Comparison of ENCODE assay signal across 8 mouse cellular contexts in the genomic region with DNA sequence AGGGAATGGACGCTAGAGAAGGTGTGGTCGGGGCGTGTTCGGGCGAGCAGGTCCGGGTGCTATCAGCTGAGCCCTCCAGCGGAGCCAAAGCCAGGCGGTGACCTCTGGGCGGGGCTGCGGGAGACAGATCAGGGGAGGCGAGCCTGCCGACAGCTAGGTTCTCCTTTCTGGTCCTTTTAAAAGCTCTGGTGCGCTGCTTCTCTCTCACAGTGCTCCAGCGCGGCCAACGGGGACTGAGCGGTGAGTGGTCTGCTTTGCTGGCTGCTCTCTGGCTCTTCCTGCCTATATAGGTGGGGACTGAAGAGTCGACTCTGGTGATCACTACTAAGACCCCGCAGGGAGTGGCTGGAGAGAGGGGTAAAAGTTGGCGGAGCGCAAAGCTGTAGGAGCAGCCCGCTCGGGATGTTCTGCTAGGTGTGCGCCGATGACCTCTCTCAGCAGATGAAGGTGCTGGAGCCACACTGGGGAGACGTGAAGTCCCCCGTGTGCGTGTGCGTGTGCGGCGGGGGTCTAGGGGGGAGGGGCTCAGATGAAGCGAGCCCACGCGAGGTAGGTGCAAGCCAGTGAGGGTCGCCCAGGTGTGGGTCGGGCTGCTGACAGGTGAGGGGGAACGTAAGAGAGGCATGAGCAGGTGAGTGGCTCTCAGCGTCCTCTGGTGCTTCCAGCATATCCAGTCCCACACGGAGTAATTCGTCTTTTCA. TPM values are rescaled to one million over a fixed set of nuclear protein-coding genes. Genes with fewer than 3 reads are reported as not detected.
DNase-seq lines count a peak whose midpoint lies in the region; ATAC-seq and TF ChIP-seq lines count a peak whose summit lies in the region.

No protein-coding gene starts in this region.

- H3K9me3 ChIP-seq in limb, embryonic 11.5 days (ENCODE audit: control insufficient read depth, low read length) = no peaks in the 10 kb centered on the region
- H3K9me3 ChIP-seq in midbrain, embryonic 10.5 days (replicated peaks) = no peaks in the 10 kb centered on the region

- TF ChIP-seq CTCF in Patski (IDR thresholded peaks at IDR 0.05) = no peak
- no peak for TF ChIP-seq CTCF in embryonic fibroblast, embryonic 13.5 days (IDR thresholded peaks at IDR 0.05; ENCODE audit: borderline replicate concordance, insufficient read depth, low read length)

- peak overlapping the region; percentile 44 for H3K4me3 ChIP-seq in embryonic fibroblast, embryonic 13.5 days (ENCODE audit: insufficient read depth, low read length)
- H3K4me3 ChIP-seq in limb, embryonic 11.5 days (ENCODE audit: low read depth, low read length) = peak overlapping the region; percentile 26
- peak overlapping the region; percentile 60 for H3K4me3 ChIP-seq in midbrain, embryonic 10.5 days

- intact Hi-C loops in heart, postnatal 14 days (cut with DNase I) = loop anchor here (5.0 kb wide), 2 partner anchors 66 to 106 kb away; a partner anchor contains a TSS
- intact Hi-C loops in left cerebral cortex, postnatal 10 days (cut with DNase I) = no loop called here

- POLR2A ChIA-PET in Patski (lab: Charles Lee) = no interaction called here

- H3K36me3 ChIP-seq in limb, embryonic 11.5 days (ENCODE audit: control insufficient read depth, insufficient read depth, low read length) = no peaks in the 10 kb centered on the region
- no peaks in the 10 kb centered on the region for H3K36me3 ChIP-seq in midbrain, embryonic 10.5 days

- H3K4me2 ChIP-seq in limb, embryonic 11.5 days (ENCODE audit: low read depth, severe bottlenecking) = peak overlapping the region; percentile 48

- DNase-seq in 416B (ENCODE audit: low read depth) (peak; percentile 90), Patski (ENCODE audit: low read depth, low spot score) (no peak), adipocyte (ENCODE audit: low spot score) (no peak)
- peak; percentile 57 to 63 for DNase-seq in heart, postnatal 14 days
- DNase-seq in limb, embryonic 11.5 days (ENCODE audit: low spot score) = peak; percentile 51
- peak; percentile 58 for DNase-seq in midbrain, embryonic 10.5 days (ENCODE audit: low spot score)
- no peak for DNase-seq in left cerebral cortex, postnatal 10 days (ENCODE audit: extremely low spot score in 1 of 2, low spot score in 2 of 2)

- under 1% methylated on average over 39 of the region's 40 CpGs for WGBS in limb, embryonic 11.5 days
- WGBS in midbrain, embryonic 10.5 days = under 1% methylated on average over 40 of the region's 40 CpGs

- no peak overlapping the region for H3K9ac ChIP-seq in limb, embryonic 11.5 days (ENCODE audit: low read length)

- TF ChIP-seq POLR2A in embryonic fibroblast, embryonic 13.5 days (IDR thresholded peaks at IDR 0.05; ENCODE audit: low read depth, low read length) = no peak

- in situ Hi-C loops in Patski (cut with MboI; ENCODE audit: low pct_unique_long_range_greater_than_20kb) = no loop called here

- peaks cover 15% of the 10 kb centered on the region for H3K27me3 ChIP-seq in Patski
- H3K27me3 ChIP-seq in limb, embryonic 11.5 days (ENCODE audit: control insufficient read depth, insufficient read depth, low read length) = peaks cover 50% of the 10 kb centered on the region
- peaks cover 66% of the 10 kb centered on the region for H3K27me3 ChIP-seq in midbrain, embryonic 10.5 days (ENCODE audit: low read depth, poor library complexity, severe bottlenecking)

- H3K4me1 ChIP-seq in embryonic fibroblast, embryonic 13.5 days (ENCODE audit: control insufficient read depth, insufficient read depth, low read length) = peaks cover 2% of the 10 kb centered on the region; the same call in 1 of the 2 replicates
- peaks cover 5% of the 10 kb centered on the region; the same call in 1 of the 2 replicates for H3K4me1 ChIP-seq in limb, embryonic 11.5 days (ENCODE audit: control insufficient read depth, insufficient read depth, low read length)
- peaks cover 52% of the 10 kb centered on the region for H3K4me1 ChIP-seq in midbrain, embryonic 10.5 days

- ATAC-seq in Patski = peak; percentile 65
- ATAC-seq in limb, embryonic 11.5 days (ENCODE audit: insufficient number of reproducible peaks, low FRiP score, low TSS enrichment, low read depth) = peak; percentile 51; the same call in 1 of the 2 replicates

- CTCF ChIA-PET in Patski (lab: Charles Lee) = interaction anchor here (0.9 to 1.0 kb wide), 2 partner anchors 18 to 114 kb away, joined by 3 read pairs; no protein-coding TSS in a partner anchor

- H3K27ac ChIP-seq in embryonic fibroblast, embryonic 13.5 days (ENCODE audit: insufficient read depth, low read length) = no peak overlapping the region
- no peak overlapping the region for H3K27ac ChIP-seq in limb, embryonic 11.5 days (replicated peaks; ENCODE audit: low read depth, low read length)
- peak overlapping the region; percentile 43 for H3K27ac ChIP-seq in midbrain, embryonic 10.5 days (replicated peaks)

RNA-seq across cellular contexts. Expression of a gene that starts 0.7 kb away (rescaled TPM):
- 34.6 TPM for polyA plus RNA-seq in Patski (2021)
- polyA plus RNA-seq in embryonic fibroblast, embryonic 13.5 days (2011; ENCODE audit: insufficient read length, low read depth, missing spikeins) = 0.84 and 1.1 TPM in 2 replicates
- 10 to 100 TPM in 1 of 2 experiments, 1 to 10 TPM in 1; 8.3 to 11.2 TPM for total RNA-seq in heart, postnatal 14 days (2021)
- polyA plus RNA-seq in limb, embryonic 11.5 days (2014; fragmentation: Nextera tagmentation; extraction: Ambion mirVana) = 1.9 and 3.5 TPM in 2 replicates
- 10.6 and 12.1 TPM in 2 replicates for polyA plus RNA-seq in midbrain, embryonic 10.5 days (2016; fragmentation: Nextera tagmentation; extraction: Ambion mirVana)
- 1 to 10 TPM; 1.2 to 1.4 TPM for total RNA-seq in left cerebral cortex, postnatal 10 days (2021)

Comparison
In these comparisons a context has a peak if more than half of its experiments do, and no peak if none do; other contexts are left out.
1. DNase-seq: peak in 416B (single experiment), heart, postnatal 14 days (2 of 2), limb, embryonic 11.5 days (single experiment) and midbrain, embryonic 10.5 days (single experiment); none in Patski (single experiment), left cerebral cortex, postnatal 10 days (0 of 2) and adipocyte (single experiment).
2. Peak in every context shown above with its lines, with median percentiles within 50 percentile points of each other: H3K4me3 ChIP-seq.